Mouse (Mus musculus) embryonic stem cell, embryonic (primary cell): Measurements from ENCODE around the gene Pip4k2b.

Experiments used
- CTCF ChIA-PET, 4 experiments: fragments of 300-600 bp in 2 of 4; fragments of 350-600 bp in 2 of 4; sonication (Branson Sonifier 250); formaldehyde crosslinking; loops; one replicate each; lab custom pipeline; 2022; ENCODE audit warnings: inconsistent platforms in 2 of 4; lab: Charles Lee
- POLR2A ChIA-PET, 4 experiments: fragments of 300-600 bp in 2 of 4; fragments of 350-600 bp in 2 of 4; sonication (Branson Sonifier 250); formaldehyde crosslinking; loops; one replicate each; lab custom pipeline; 2022; ENCODE audit warnings: antibody characterized with exemption in 4 of 4, inconsistent platforms in 1 of 4; lab: Charles Lee

Gene Pip4k2b

GRCm38 (mm10) chr11:97775186-97775585 is 30.7 kb upstream of the Pip4k2b start:
- ChIA-PET POLR2A (interaction anchor here (0.6 to 24.4 kb wide), 59 partner anchors 6 to 460 kb away, joined by 3 to 667 read pairs (median 4); partner anchors contain the start of genes Cwc25 (in 4 of the 4), Fbxo47 (in 3 of the 4), Pip4k2b (in 3 of the 4) and B230217C12Rik (in 2 of the 4)), CTCF (interaction anchor here in 2 of 4 experiments (0.5 to 1.5 kb wide), 6 partner anchors 9 to 702 kb away, joined by 3 to 9 read pairs (median 3); partner anchors contain the start of gene Cwc25 (in 1 of the 2))

GRCm38 (mm10) chr11:97771410-97771809 is 26.9 kb upstream of the Pip4k2b start:
- CTCF ChIA-PET = interaction anchor here in 1 of 4 experiments (0.5 kb wide), 1 partner anchor 11 kb away, joined by 10 read pairs; no protein-coding TSS in a partner anchor
- POLR2A ChIA-PET = interaction anchor here in 2 of 4 experiments (0.5 to 24.4 kb wide), 6 partner anchors 7 to 196 kb away, joined by 3 to 667 read pairs (median 20); partner anchors contain the start of genes Rpl23 (in 2 of the 2), 1700001P01Rik (in 1 of the 2), Lasp1 (in 1 of the 2) and Srcin1 (in 1 of the 2)

GRCm38 (mm10) chr11:97769704-97770103 is 25.2 kb upstream of the Pip4k2b start:
- ChIA-PET CTCF (interaction anchor here in 2 of 4 experiments (0.6 to 1.4 kb wide), 2 partner anchors 21 to 225 kb away, joined by 3 to 6 read pairs; no protein-coding TSS in a partner anchor), POLR2A (interaction anchor here in 3 of 4 experiments (1.0 to 24.4 kb wide), 12 partner anchors 9 to 181 kb away, joined by 3 to 667 read pairs (median 6); partner anchors contain the start of genes 1700001P01Rik (in 2 of the 3), Lasp1 (in 2 of the 3), Rpl23 (in 2 of the 3) and Fbxo47 (in 1 of the 3))

- CTCF ChIA-PET = interaction anchor here in 3 of 4 experiments (0.5 to 1.8 kb wide), 5 partner anchors 9 to 253 kb away, joined by 3 to 9 read pairs (median 3); partner anchors contain the start of gene 1700001P01Rik (in 1 of the 3)
- POLR2A ChIA-PET = interaction anchor here (0.5 to 8.8 kb wide), 65 partner anchors 8 to 437 kb away, joined by 3 to 210 read pairs (median 4); partner anchors contain the start of genes 1700001P01Rik (in 4 of the 4), Rpl23 (in 4 of the 4), Pip4k2b (in 3 of the 4) and Fbxo47 (in 2 of the 4)
Measured at GRCm38 (mm10) chr11:97766154-97766881, 21.8 kb upstream of the Pip4k2b start, which contains the start of gene Cwc25. Cwc25 (minus strand) TSS chr11:97766556.

- CTCF ChIA-PET = interaction anchor here in 2 of 4 experiments (0.6 to 1.9 kb wide), 9 partner anchors 13 to 122 kb away, joined by 3 to 8 read pairs (median 4); partner anchors contain the start of genes 1700001P01Rik (in 1 of the 2), Fbxo47 (in 1 of the 2) and Pip4k2b (in 1 of the 2)
Measured at GRCm38 (mm10) chr11:97761638-97762037, 17.1 kb upstream of the Pip4k2b start.

GRCm38 (mm10) chr11:97758942-97759341 is 14.4 kb upstream of the Pip4k2b start:
- POLR2A ChIA-PET = interaction anchor here in 2 of 4 experiments (0.7 to 1.3 kb wide), 6 partner anchors 11 to 362 kb away, joined by 3 to 5 read pairs (median 4); partner anchors contain the start of gene Rpl23 (in 1 of the 2)

More at GRCm38 (mm10) chr11:97761638-97762037, 17.1 kb upstream of the Pip4k2b start:
- POLR2A ChIA-PET = interaction anchor here in 3 of 4 experiments (0.6 to 1.8 kb wide), 8 partner anchors 13 to 367 kb away, joined by 3 to 7 read pairs (median 4); partner anchors contain the start of gene Rpl23 (in 2 of the 3)

GRCm38 (mm10) chr11:97758125-97758524 is 13.6 kb upstream of the Pip4k2b start:
- CTCF ChIA-PET = interaction anchor here in 3 of 4 experiments (0.6 to 1.6 kb wide), 3 partner anchors 54 to 221 kb away, joined by 3 to 4 read pairs (median 3); no protein-coding TSS in a partner anchor
- POLR2A ChIA-PET = interaction anchor here in 2 of 4 experiments (0.5 to 1.3 kb wide), 8 partner anchors 8 to 237 kb away, joined by 3 to 4 read pairs (median 4); partner anchors contain the start of genes Cwc25 (in 2 of the 2) and Rpl23 (in 1 of the 2)

More at GRCm38 (mm10) chr11:97758942-97759341, 14.4 kb upstream of the Pip4k2b start:
- CTCF ChIA-PET = interaction anchor here in 1 of 4 experiments (0.6 to 0.7 kb wide), 2 partner anchors 128 to 949 kb away, joined by 3 read pairs; no protein-coding TSS in a partner anchor

GRCm38 (mm10) chr11:97753277-97753676 is 8.8 kb upstream of the Pip4k2b start:
- CTCF ChIA-PET = interaction anchor here in 2 of 4 experiments (0.5 to 0.6 kb wide), 2 partner anchors 88 to 238 kb away, joined by 3 to 7 read pairs; no protein-coding TSS in a partner anchor
- POLR2A ChIA-PET = interaction anchor here in 3 of 4 experiments (0.6 to 2.3 kb wide), 9 partner anchors 9 to 53 kb away, joined by 3 to 10 read pairs (median 6); partner anchors contain the start of genes Cwc25 (in 2 of the 3), 1700001P01Rik (in 1 of the 3), Pcgf2 (in 1 of the 3) and Pip4k2b (in 1 of the 3)

GRCm38 (mm10) chr11:97748496-97748895 is 4.0 kb upstream of the Pip4k2b start:
- ChIA-PET POLR2A (interaction anchor here in 2 of 4 experiments (0.7 to 3.2 kb wide), 14 partner anchors 10 to 108 kb away, joined by 3 to 15 read pairs (median 3); partner anchors contain the start of genes Cwc25 (in 2 of the 2), Rpl23 (in 2 of the 2), 1700001P01Rik (in 1 of the 2) and Pcgf2 (in 1 of the 2)), CTCF (interaction anchor here in 2 of 4 experiments (0.5 to 1.2 kb wide), 3 partner anchors 13 to 118 kb away, joined by 3 to 8 read pairs (median 5); no protein-coding TSS in a partner anchor)

GRCm38 (mm10) chr11:97747773-97748172 is 3.3 kb upstream of the Pip4k2b start:
- POLR2A ChIA-PET = interaction anchor here in 2 of 4 experiments (0.5 to 3.2 kb wide), 14 partner anchors 11 to 105 kb away, joined by 3 to 15 read pairs (median 3); partner anchors contain the start of genes Cwc25 (in 2 of the 2), Rpl23 (in 2 of the 2), 1700001P01Rik (in 1 of the 2) and Pcgf2 (in 1 of the 2)
- CTCF ChIA-PET = interaction anchor here in 2 of 4 experiments (0.5 to 1.2 kb wide), 2 partner anchors 13 to 33 kb away, joined by 4 to 8 read pairs; no protein-coding TSS in a partner anchor

GRCm38 (mm10) chr11:97745331-97745721 is 822 bp upstream of the Pip4k2b start:
- POLR2A ChIA-PET = interaction anchor here (0.5 to 4.8 kb wide), 62 partner anchors 8 to 447 kb away, joined by 3 to 54 read pairs (median 4); partner anchors contain the start of genes Psmb3 (in 4 of the 4), 1700001P01Rik (in 3 of the 4), Rpl19 (in 3 of the 4) and Rpl23 (in 3 of the 4)
- CTCF ChIA-PET = interaction anchor here in 2 of 4 experiments (0.8 to 2.0 kb wide), 4 partner anchors 16 to 100 kb away, joined by 3 to 9 read pairs (median 4); no protein-coding TSS in a partner anchor

GRCm38 (mm10) chr11:97744718-97745330 is 320 bp upstream of the Pip4k2b start:
- ChIA-PET POLR2A (interaction anchor here (0.5 to 4.8 kb wide), 70 partner anchors 9 to 789 kb away, joined by 3 to 54 read pairs (median 4); partner anchors contain the start of genes Psmb3 (in 4 of the 4), 1700001P01Rik (in 3 of the 4), Cwc25 (in 3 of the 4) and Rpl19 (in 3 of the 4)), CTCF (interaction anchor here in 2 of 4 experiments (0.8 to 2.0 kb wide), 5 partner anchors 13 to 100 kb away, joined by 3 to 9 read pairs (median 4); no protein-coding TSS in a partner anchor)

GRCm38 (mm10) chr11:97743423-97743822 is 1.1 kb downstream of the Pip4k2b start:
- POLR2A ChIA-PET = interaction anchor here in 3 of 4 experiments (0.6 to 4.8 kb wide), 25 partner anchors 8 to 311 kb away, joined by 3 to 54 read pairs (median 4); partner anchors contain the start of genes 1700001P01Rik (in 2 of the 3), Rpl23 (in 2 of the 3), Cwc25 (in 1 of the 3) and Mllt6 (in 1 of the 3)
- CTCF ChIA-PET = interaction anchor here (0.5 to 2.0 kb wide), 6 partner anchors 11 to 145 kb away, joined by 3 to 15 read pairs (median 5); no protein-coding TSS in a partner anchor

GRCm38 (mm10) chr11:97742591-97742990 is 1.9 kb downstream of the Pip4k2b start:
- CTCF ChIA-PET = interaction anchor here in 1 of 4 experiments (1.6 kb wide), 1 partner anchor 98 kb away, joined by 5 read pairs; no protein-coding TSS in a partner anchor
- POLR2A ChIA-PET = interaction anchor here in 3 of 4 experiments (0.7 to 4.8 kb wide), 20 partner anchors 10 to 142 kb away, joined by 3 to 54 read pairs (median 5); partner anchors contain the start of genes Psmb3 (in 2 of the 3), Rpl23 (in 2 of the 3), B230217C12Rik (in 1 of the 3) and Cwc25 (in 1 of the 3)

- CTCF ChIA-PET = interaction anchor here in 1 of 4 experiments (1.6 kb wide), 1 partner anchor 97 kb away, joined by 5 read pairs; no protein-coding TSS in a partner anchor
- POLR2A ChIA-PET = interaction anchor here (0.6 to 4.8 kb wide), 19 partner anchors 9 to 142 kb away, joined by 3 to 54 read pairs (median 5); partner anchors contain the start of genes Psmb3 (in 2 of the 4), B230217C12Rik (in 1 of the 4), Cwc25 (in 1 of the 4) and Fbxo47 (in 1 of the 4)
Measured at GRCm38 (mm10) chr11:97742157-97742556, 2.3 kb downstream of the Pip4k2b start.
